Mouse (Mus musculus) liver, embryonic 14.5 days (tissue): ENCODE measurements around the gene Arhgap17. TPM values are rescaled to one million over a fixed set of nuclear protein-coding genes. Genes with fewer than 3 reads are reported as not detected.

Experiments
- ATAC-seq: fragments of 200-750 bp; cut with Nextera tagmentation; 2 replicates; pipeline ENCODE4 v1.8.0; 2017; ENCODE audit warnings: moderate number of reproducible peaks, mild to moderate bottlenecking, moderate library complexity; ENCODE audit not compliant: insufficient read depth
- DNase-seq, 3 experiments: peaks; one replicate each; pipeline ENCODE4 v3.0.0-alpha.2; 2012 to 2013; ENCODE audit warnings: low read depth in 3 of 3, low spot score in 3 of 3
- H3K27ac ChIP-seq: fragments of 300-500 bp; sonication (generic); 2 replicates; pipeline ENCODE4 v1.5.1; 2014; ENCODE audit warnings: moderate library complexity, mild to moderate bottlenecking, control low read depth, inconsistent platforms
- H3K27me3 ChIP-seq: fragments of 300-500 bp; sonication (generic); 2 replicates; pipeline ENCODE4 v1.6.1; 2014; ENCODE audit warnings: mild to moderate bottlenecking, low read length, moderate library complexity; ENCODE audit not compliant: control insufficient read depth, insufficient read depth
- H3K36me3 ChIP-seq: fragments of 300-500 bp; sonication (generic); replicated peaks from 2 replicates; pipeline ENCODE4 v1.6.1; 2014; ENCODE audit warnings: low read depth; ENCODE audit not compliant: control insufficient read depth, insufficient read depth
- H3K4me1 ChIP-seq, 2 experiments: fragments of 200-500 bp in 1 of 2; fragments of 300-500 bp in 1 of 2; sonication (generic) in 1 of 2; replicated peaks; 2 replicates each; pipeline ENCODE4 v1.6.1; 2012 to 2014; ENCODE audit warnings: antibody characterized with exemption in 1 of 2, inconsistent platforms in 1 of 2, low read length in 1 of 2; ENCODE audit not compliant: control insufficient read depth in 2 of 2, insufficient read depth in 2 of 2
- H3K4me2 ChIP-seq: fragments of 300-500 bp; sonication (generic); 2 replicates; pipeline ENCODE4 v1.6.1; 2014; ENCODE audit warnings: low read depth, mild to moderate bottlenecking, control low read depth, moderate library complexity
- H3K4me3 ChIP-seq, 2 experiments: fragments of 200-500 bp in 1 of 2; fragments of 300-500 bp in 1 of 2; sonication (generic) in 1 of 2; 2 replicates each; pipeline ENCODE4 v1.5.1; 2012 to 2014; ENCODE audit warnings: low read depth in 2 of 2, low read length in 2 of 2, mild to moderate bottlenecking in 2 of 2, control low read depth in 1 of 2, inconsistent platforms in 1 of 2, moderate library complexity in 1 of 2; ENCODE audit not compliant: insufficient read depth in 1 of 2
- H3K9ac ChIP-seq: fragments of 300-500 bp; sonication (generic); replicated peaks from 2 replicates; pipeline ENCODE4 v1.6.1; 2014; ENCODE audit warnings: mild to moderate bottlenecking, control low read depth, moderate library complexity
- H3K9me3 ChIP-seq: fragments of 300-500 bp; sonication (generic); 2 replicates; pipeline ENCODE4 v1.6.1; 2016; ENCODE audit warnings: low read length, mixed read lengths; ENCODE audit not compliant: control insufficient read depth
- CTCF ChIP-seq: IDR thresholded peaks from 2 replicates; pipeline ENCODE4 v1.5.1; 2016; ENCODE audit warnings: antibody characterized with exemption, low read depth, control low read depth
- EP300 ChIP-seq: IDR thresholded peaks from 2 replicates; pipeline ENCODE4 v1.6.1; 2016; ENCODE audit warnings: antibody characterized with exemption, low read depth
- WGBS: fragments of 180-500 bp; shearing (Covaris S2); extraction: QIAGEN DNeasy Blood & Tissue Kit; methylation state at CpG from one replicate; pipeline ENCODE4 v1.1.7; 2014; ENCODE audit not compliant: insufficient replicate concordance; 5-methylcytosine and 5-hydroxymethylcytosine counted together
- polyA plus RNA-seq, 2 experiments: library from polyadenylated mRNA; depleted of rRNA in 1 of 2; stranded (reverse) in 1 of 2; unstranded in 1 of 2; fragments of >200 nt; fragmentation: Nextera tagmentation in 1 of 2; extraction: Ambion mirVana in 1 of 2; gene quantifications; 2 replicates each; pipeline versions ENCODE4 v1.2.1 to v1.2.3; 2012 to 2014

The Arhgap17 gene
- polyA plus RNA-seq, 2 experiments: 10.2 to 10.9 TPM

DNA sequence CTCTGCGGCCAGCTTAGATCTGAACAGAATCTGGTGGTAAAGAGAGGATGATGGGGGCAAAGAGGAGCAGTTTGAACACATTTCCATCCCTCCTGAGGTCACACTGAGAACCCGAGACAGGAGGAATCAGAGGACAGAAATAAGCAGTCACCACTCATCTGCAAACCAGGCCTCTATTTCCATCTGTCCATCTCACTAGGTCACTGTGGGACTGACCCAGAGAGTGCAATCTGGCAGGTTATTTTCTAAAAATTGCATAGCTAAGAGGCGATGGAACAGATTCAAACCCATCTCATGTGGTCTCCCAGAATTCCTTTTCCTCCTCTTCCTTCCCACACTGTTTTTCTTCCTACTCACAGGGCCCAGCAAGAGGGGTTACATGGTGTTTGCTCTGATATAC lies 81.8 kb downstream of the Arhgap17 start:
- WGBS: 64% methylated on average over 3 of the region's 3 CpGs
- no peak for DNase-seq

DNA sequence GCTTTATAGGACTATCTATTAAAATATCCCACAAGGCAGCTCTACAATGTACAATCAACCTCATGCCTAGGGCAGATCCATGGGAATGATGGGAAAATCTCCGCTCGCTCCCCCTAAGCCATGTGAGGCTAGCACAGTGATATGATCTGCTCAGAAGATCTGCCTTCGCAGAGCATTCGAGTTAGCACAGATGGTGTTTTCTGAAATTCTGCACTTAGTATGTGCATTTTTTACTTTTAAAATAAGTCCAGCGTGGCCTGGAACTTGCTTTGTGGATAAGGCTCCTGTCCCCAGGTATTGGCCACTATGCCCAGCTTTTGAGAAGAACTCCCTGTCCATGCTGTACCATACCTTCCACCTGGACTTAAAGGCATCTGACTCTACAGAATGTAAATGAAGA lies 83.8 kb downstream of the Arhgap17 start:
- WGBS: 92% methylated on average over 5 of the region's 5 CpGs
- H3K9me3 ChIP-seq: no peaks in the 10 kb centered on the region
- H3K4me2 ChIP-seq: no peak overlapping the region
- H3K27ac ChIP-seq: no peak overlapping the region
- ATAC-seq (no peak), DNase-seq (no peak)
- no peaks in the 10 kb centered on the region for H3K4me1 ChIP-seq
- H3K36me3 ChIP-seq: peaks cover 12% of the 10 kb centered on the region
- no peak for TF ChIP-seq EP300
- no peak for TF ChIP-seq CTCF
- no peak overlapping the region for H3K9ac ChIP-seq
- no peak overlapping the region for H3K4me3 ChIP-seq
- H3K27me3 ChIP-seq: no peaks in the 10 kb centered on the region

More for the DNA sequence above, 81.8 kb downstream of the Arhgap17 start:
- Histone ChIP-seq H3K9ac (no peak overlapping the region), H3K4me2 (no peak overlapping the region), H3K27ac (no peak overlapping the region), H3K27me3 (no peaks in the 10 kb centered on the region), H3K4me1 (no peaks in the 10 kb centered on the region), H3K36me3 (peaks cover 16% of the 10 kb centered on the region), H3K4me3 (no peak overlapping the region), H3K9me3 (no peaks in the 10 kb centered on the region)
- no peak for ATAC-seq
- TF ChIP-seq EP300 (no peak), CTCF (no peak)

- Histone ChIP-seq H3K27ac (no peak overlapping the region), H3K9ac (no peak overlapping the region), H3K4me2 (no peak overlapping the region), H3K4me3 (no peak overlapping the region), H3K9me3 (no peaks in the 10 kb centered on the region), H3K4me1 (no peaks in the 10 kb centered on the region), H3K27me3 (no peaks in the 10 kb centered on the region), H3K36me3 (peaks cover 12% of the 10 kb centered on the region)
- 65% methylated on average over 4 of the region's 4 CpGs for WGBS
- ATAC-seq (no peak), DNase-seq (no peak)
- TF ChIP-seq EP300 (no peak), CTCF (no peak)
These were observed 85.9 kb downstream of the Arhgap17 start for GRCm38 (mm10) chr7:123283826-123284225.

DNA sequence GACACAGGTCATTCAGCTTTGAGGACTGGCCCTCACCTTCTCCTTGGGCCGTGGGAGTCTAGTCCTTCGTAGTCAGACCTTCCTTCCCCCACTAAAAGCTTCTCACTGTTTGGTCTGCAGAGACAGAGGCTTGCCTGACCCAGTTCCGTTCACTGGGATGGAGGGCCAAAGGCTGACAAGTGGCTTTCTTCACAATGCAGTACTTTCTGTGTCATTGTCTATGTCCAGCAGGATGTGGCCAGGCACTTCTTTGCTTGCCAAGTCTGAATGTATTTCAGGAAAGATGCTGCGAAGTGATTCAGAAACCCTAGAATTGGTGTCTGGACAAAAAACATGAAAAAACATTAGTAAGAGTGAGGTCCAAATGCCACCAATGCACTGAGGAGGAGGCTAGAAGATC lies 89.9 kb downstream of the Arhgap17 start:
- Histone ChIP-seq H3K9me3 (no peaks in the 10 kb centered on the region), H3K9ac (no peak overlapping the region), H3K27ac (no peak overlapping the region), H3K4me1 (no peaks in the 10 kb centered on the region), H3K4me3 (no peak overlapping the region), H3K4me2 (no peak overlapping the region), H3K27me3 (no peaks in the 10 kb centered on the region), H3K36me3 (peaks cover 6% of the 10 kb centered on the region)
- WGBS: 88% methylated on average over 4 of the region's 4 CpGs
- no peak for DNase-seq
- TF ChIP-seq CTCF (no peak), EP300 (no peak)
- no peak for ATAC-seq

- WGBS: 80% methylated on average over 4 of the region's 4 CpGs
- Histone ChIP-seq H3K27ac (no peak overlapping the region), H3K4me1 (no peaks in the 10 kb centered on the region), H3K27me3 (no peaks in the 10 kb centered on the region), H3K4me3 (no peak overlapping the region), H3K9ac (no peak overlapping the region), H3K9me3 (no peaks in the 10 kb centered on the region), H3K36me3 (peaks cover 6% of the 10 kb centered on the region), H3K4me2 (no peak overlapping the region)
- no peak for ATAC-seq
- TF ChIP-seq CTCF (no peak), EP300 (no peak)
- no peak for DNase-seq
These were observed 93.1 kb downstream of the Arhgap17 start for GRCm38 (mm10) chr7:123276568-123276967.
